Mouse (Mus musculus) MEL (cell line): Measurements from ENCODE around the gene Trmt2b. TPM values are rescaled to one million over a fixed set of nuclear protein-coding genes. Genes with fewer than 3 reads are reported as not detected.
"Not testable (repeated sequence)": the region's sequence is repeated elsewhere in the genome, so short reads cannot be mapped to it uniquely, and the experiment has no call there.

ENCODE experiments used
- DNase-seq: peaks from one replicate; pipeline ENCODE4 v3.0.0; 2011; ENCODE audit warnings: low read depth, low spot score
- H3K27ac ChIP-seq: 2 replicates; pipeline ENCODE4 v1.5.1; 2012; ENCODE audit warnings: low read depth, mild to moderate bottlenecking, control low read depth, low read length, moderate library complexity; ENCODE audit not compliant: control insufficient read depth
- H3K27me3 ChIP-seq, 2 experiments: fragments of 150-350 bp in 1 of 2; sonication (generic) in 1 of 2; 2 replicates each; pipeline ENCODE4 v1.6.1; 2012; ENCODE audit warnings: low read length in 2 of 2, mild to moderate bottlenecking in 2 of 2, improper control_type of control experiment in 1 of 2, moderate library complexity in 1 of 2; ENCODE audit not compliant: insufficient read depth in 2 of 2, control insufficient read depth in 1 of 2
- H3K36me3 ChIP-seq, 2 experiments: 2 replicates each; pipeline ENCODE4 v1.6.1; 2012 to 2014; ENCODE audit warnings: low read length in 2 of 2, improper control_type of control experiment in 1 of 2, inconsistent platforms in 1 of 2, mild to moderate bottlenecking in 1 of 2; ENCODE audit not compliant: insufficient read depth in 2 of 2, control insufficient read depth in 1 of 2
- H3K4me1 ChIP-seq, 2 experiments: fragments of 150-350 bp in 1 of 2; sonication (generic) in 1 of 2; 2 replicates each; pipeline ENCODE4 v1.6.1; 2012; ENCODE audit warnings: low read length in 2 of 2, improper control_type of control experiment in 1 of 2, mild to moderate bottlenecking in 1 of 2; ENCODE audit not compliant: insufficient read depth in 2 of 2, control insufficient read depth in 1 of 2
- H3K4me3 ChIP-seq, 2 experiments: fragments of 150-350 bp in 1 of 2; sonication (generic) in 1 of 2; 2 replicates each; pipeline ENCODE4 v1.5.1; 2012; ENCODE audit warnings: low read depth in 2 of 2, low read length in 2 of 2, mild to moderate bottlenecking in 2 of 2, moderate library complexity in 2 of 2, control low read depth in 1 of 2, improper control_type of control experiment in 1 of 2; ENCODE audit not compliant: control insufficient read depth in 1 of 2, insufficient read depth in 1 of 2
- H3K79me2 ChIP-seq: 2 replicates; pipeline ENCODE4 v1.6.1; 2012; ENCODE audit warnings: mild to moderate bottlenecking, low read length, moderate library complexity; ENCODE audit not compliant: control insufficient read depth, poor library complexity, insufficient read depth
- H3K9ac ChIP-seq: 2 replicates; pipeline ENCODE4 v1.6.1; 2012; ENCODE audit warnings: low read depth, mild to moderate bottlenecking, control low read depth, low read length, moderate library complexity; ENCODE audit not compliant: control insufficient read depth, poor library complexity, severe bottlenecking
- H3K9me3 ChIP-seq: fragments of 150-350 bp; sonication (generic); replicated peaks from 2 replicates; pipeline ENCODE4 v1.6.1; 2012; ENCODE audit warnings: mild to moderate bottlenecking, low read length, improper control_type of control experiment, moderate library complexity; ENCODE audit not compliant: insufficient read depth
- CTCF ChIP-seq, 3 experiments: IDR thresholded peaks in 2 of 3; conservative IDR thresholded peaks in 1 of 3; 2 replicates each; pipeline ENCODE4 v1.5.1; 2011 to 2012; ENCODE audit warnings: low read length in 3 of 3, low read depth in 2 of 3, mild to moderate bottlenecking in 2 of 3, improper control_type of control experiment in 1 of 3, inconsistent platforms in 1 of 3, mixed read lengths in 1 of 3, moderate library complexity in 1 of 3; ENCODE audit not compliant: control insufficient read depth in 1 of 3, insufficient read depth in 1 of 3, poor library complexity in 1 of 3, severe bottlenecking in 1 of 3
- GATA1 ChIP-seq: IDR thresholded peaks from 2 replicates; pipeline ENCODE4 v1.6.1; 2011; ENCODE audit warnings: low read depth, low read length, improper control_type of control experiment
- HCFC1 ChIP-seq: IDR thresholded peaks from 2 replicates; pipeline ENCODE4 v1.6.1; 2012; ENCODE audit warnings: low read depth, mild to moderate bottlenecking, inconsistent platforms, low read length, improper control_type of control experiment, moderate library complexity
- POLR2AphosphoS2 ChIP-seq: IDR thresholded peaks from 2 replicates; pipeline ENCODE4 v1.6.1; 2011; ENCODE audit warnings: low read length, improper control_type of control experiment
- RAD21 ChIP-seq: IDR thresholded peaks from 2 replicates; pipeline ENCODE4 v1.6.1; 2011; ENCODE audit warnings: mild to moderate bottlenecking, low read depth, low read length, improper control_type of control experiment
- SIN3A ChIP-seq: IDR thresholded peaks from 2 replicates; pipeline ENCODE4 v1.6.1; 2012; ENCODE audit warnings: low read length, improper control_type of control experiment, inconsistent platforms
- SMC3 ChIP-seq: IDR thresholded peaks from 2 replicates; pipeline ENCODE4 v1.6.1; 2011; ENCODE audit warnings: low read depth, low read length, improper control_type of control experiment
- TBP ChIP-seq: IDR thresholded peaks from 2 replicates; pipeline ENCODE4 v1.8.0; 2011; ENCODE audit warnings: low read depth, low read length, improper control_type of control experiment
- USF2 ChIP-seq, 2 experiments: IDR thresholded peaks; 2 replicates each; pipeline ENCODE4 v1.6.1; 2011 to 2012; ENCODE audit warnings: improper control_type of control experiment in 2 of 2, low read length in 2 of 2, borderline replicate concordance in 1 of 2, inconsistent platforms in 1 of 2, low read depth in 1 of 2, mild to moderate bottlenecking in 1 of 2; ENCODE audit not compliant: insufficient read depth in 1 of 2
- ZC3H11A ChIP-seq: IDR thresholded peaks from 2 replicates; pipeline ENCODE4 v1.6.1; 2012; ENCODE audit warnings: low read depth, mild to moderate bottlenecking, inconsistent platforms, low read length, improper control_type of control experiment
- ZNF384 ChIP-seq: IDR thresholded peaks from 2 replicates; pipeline ENCODE4 v1.6.1; 2012; ENCODE audit warnings: low read depth, mild to moderate bottlenecking, inconsistent platforms, low read length, improper control_type of control experiment
- polyA plus RNA-seq, 2 experiments: library from polyadenylated mRNA; stranded (reverse) in 1 of 2; unstranded in 1 of 2; fragments of >175 nt in 1 of 2; fragments of >200 nt in 1 of 2; gene quantifications; 2 replicates each; pipeline versions ENCODE4 v1.2.1 to v1.2.4; 2012; ENCODE audit warnings: low replicate concordance in 2 of 2, low read depth in 1 of 2; ENCODE audit not compliant: insufficient read length in 2 of 2, insufficient read depth in 1 of 2, missing spikeins in 1 of 2
- total RNA-seq: library from RNA; depleted of rRNA; stranded (reverse); fragments of 300-350 nt; gene quantifications from 2 replicates; pipeline ENCODE4 v1.2.3, GENCODE M21; 2012

Gene Trmt2b
- total and polyA plus RNA-seq, 3 experiments, result 19.8 to 36.4 TPM; not detected in 1

DNA sequence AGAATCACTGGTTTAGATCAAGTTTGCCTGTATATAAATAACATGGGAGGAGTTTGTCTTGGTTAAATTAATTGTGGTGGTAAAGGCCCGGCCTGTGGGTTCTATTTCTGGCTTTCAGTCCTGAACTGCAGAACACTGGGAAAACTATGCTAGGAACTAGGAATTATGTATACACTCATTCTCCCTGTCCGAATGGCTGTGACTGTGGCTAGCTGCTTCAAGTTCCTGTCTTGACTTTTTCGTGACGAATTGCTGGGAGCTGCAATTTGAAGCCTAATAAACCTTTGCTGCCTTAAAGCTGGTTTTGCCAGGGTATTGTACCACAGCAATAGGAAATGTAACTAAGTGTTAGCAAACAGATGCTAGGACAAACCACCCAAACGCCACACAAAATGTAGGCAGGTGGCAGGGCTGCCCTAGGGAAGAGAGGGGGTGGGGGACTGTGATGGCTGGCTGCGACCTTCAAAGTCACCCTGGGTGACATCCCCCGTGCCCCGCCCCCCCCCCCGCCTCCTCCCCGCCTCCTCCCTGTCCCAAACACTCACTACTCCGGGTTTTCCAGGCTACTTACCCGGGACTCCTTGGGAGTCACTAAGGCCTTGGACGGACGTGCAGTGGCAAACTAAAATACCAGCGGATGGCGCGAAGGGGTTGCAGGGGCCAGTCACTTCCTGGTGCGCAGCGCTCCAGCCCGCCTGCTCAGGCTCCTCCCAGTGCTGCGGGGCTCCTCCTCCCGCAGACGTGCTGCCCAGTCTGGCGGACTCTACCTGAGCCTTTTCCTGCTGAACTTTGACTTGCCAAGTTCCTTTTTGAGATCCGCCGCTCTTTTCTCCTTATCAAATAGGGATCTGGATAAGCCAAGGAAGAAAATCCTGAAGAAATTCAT, at the start of gene Trmt2b (continued):
- no peak for TF ChIP-seq USF2 (IDR thresholded peaks at IDR 0.05; ENCODE audit: borderline replicate concordance in 1 of 2, insufficient read depth in 1 of 2, low read depth in 1 of 2, low read length in 2 of 2)
- no peak for TF ChIP-seq RAD21
- 0 out of 2 replicates have a peak, but pooled peaks have one; percentile 61 for TF ChIP-seq HCFC1
- TF ChIP-seq POLR2AphosphoS2, result 0 out of 2 replicates have a peak, but pooled peaks have one; percentile 59
- peak; percentile 71 for TF ChIP-seq GATA1
- TF ChIP-seq SIN3A, result peak; percentile 70; the same call in 1 of the 2 replicates
- TF ChIP-seq, all 39 proteins: peak for 22

DNA sequence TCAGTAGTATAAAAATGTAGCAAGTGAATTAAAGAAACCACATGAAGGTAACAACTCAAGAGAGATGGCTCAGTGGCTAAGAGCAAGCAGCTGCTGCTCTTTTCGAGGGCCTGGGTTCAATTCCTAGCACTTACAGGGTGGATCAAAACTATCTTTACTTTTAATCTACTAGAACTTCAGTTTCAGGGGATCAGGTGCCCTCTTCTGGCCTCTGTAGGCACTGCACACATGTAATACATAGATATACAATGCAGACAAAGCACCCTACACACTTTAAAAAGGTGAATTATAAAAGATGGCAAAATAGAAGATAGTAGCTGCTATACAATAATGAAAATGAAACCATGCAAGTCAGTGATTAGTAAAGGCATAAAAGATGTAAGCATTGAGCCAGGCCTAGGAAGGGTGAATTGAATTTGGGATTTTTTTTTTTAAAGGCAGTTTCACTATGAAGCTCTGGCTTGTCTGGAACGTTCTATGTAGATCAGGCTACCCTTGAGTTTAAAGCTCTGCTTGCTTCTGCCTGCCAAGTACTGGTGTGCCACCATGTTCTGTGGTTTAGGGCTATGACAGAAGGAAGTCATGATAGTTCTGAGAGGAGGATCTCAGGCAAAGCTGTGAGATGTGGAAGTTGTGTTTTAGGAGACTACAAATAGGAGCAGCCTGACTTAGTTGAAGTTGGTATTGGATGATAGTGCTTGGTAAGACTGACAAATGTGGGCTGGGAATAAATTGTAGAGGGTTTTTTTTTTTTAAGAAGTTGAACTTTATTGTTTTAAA, 42.6 kb upstream of the Trmt2b start:
- Histone ChIP-seq H3K4me3 (no peak overlapping the region), H3K9me3 (no peaks in the 10 kb centered on the region), H3K27ac (no peak overlapping the region), H3K79me2 (no peaks in the 10 kb centered on the region), H3K27me3 (no peaks in the 10 kb centered on the region), H3K36me3 (peaks cover 3 to 58% of the 10 kb centered on the region in 2 experiments), H3K9ac (no peak overlapping the region), H3K4me1 (no peaks in the 10 kb centered on the region)
- TF ChIP-seq RAD21 (peak; percentile 73), GATA1 (peak; percentile 81), ZC3H11A (peak; percentile 71), CTCF (IDR thresholded peaks at IDR 0.05 in 2 of 3, conservative IDR thresholded peaks at IDR 0.05 in 1 of 3; ENCODE audit: control insufficient read depth in 1 of 3, insufficient read depth in 1 of 3, low read depth in 2 of 3, low read length in 3 of 3, poor library complexity in 1 of 3, severe bottlenecking in 1 of 3) (peak; percentile 49 to 82 (median 76)), TBP (no peak), SMC3 (peak; percentile 81)
- DNase-seq, result peak; percentile 82

DNA sequence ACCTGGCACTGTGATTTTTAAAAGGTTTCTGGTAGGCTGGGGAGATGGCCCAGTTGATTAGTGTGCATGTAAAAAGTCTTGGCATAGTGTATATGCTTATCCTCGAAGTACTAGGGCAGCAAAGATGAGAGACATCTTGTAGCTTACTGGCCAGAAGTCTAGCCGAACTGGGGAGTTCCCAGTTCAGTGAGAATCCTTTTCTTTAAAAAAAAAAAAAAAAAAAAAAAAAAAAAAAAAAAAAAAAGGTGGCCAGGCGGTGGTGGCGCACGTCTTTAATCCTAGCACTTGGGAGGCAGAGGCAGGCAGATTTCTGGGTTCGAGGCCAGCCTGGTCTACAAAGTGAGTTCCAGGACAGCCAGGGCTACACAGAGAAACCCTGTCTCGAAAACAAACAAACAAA, 34.4 kb upstream of the Trmt2b start:
- Histone ChIP-seq H3K4me1 (peaks cover 0 to 13% of the 10 kb centered on the region in 2 experiments; a peak in 1 of 4 replicates), H3K79me2 (peaks cover 25% of the 10 kb centered on the region), H3K36me3 (peaks cover 25 to 49% of the 10 kb centered on the region in 2 experiments)
- H3K27me3 ChIP-seq, H3K27ac ChIP-seq, H3K9ac ChIP-seq, DNase-seq, H3K9me3 ChIP-seq, H3K4me3 ChIP-seq: not testable (repeated sequence)
- TF ChIP-seq ZNF384, result peak; percentile 73
